ENCODE assay signal across 23 mouse cellular contexts in the genomic region with DNA sequence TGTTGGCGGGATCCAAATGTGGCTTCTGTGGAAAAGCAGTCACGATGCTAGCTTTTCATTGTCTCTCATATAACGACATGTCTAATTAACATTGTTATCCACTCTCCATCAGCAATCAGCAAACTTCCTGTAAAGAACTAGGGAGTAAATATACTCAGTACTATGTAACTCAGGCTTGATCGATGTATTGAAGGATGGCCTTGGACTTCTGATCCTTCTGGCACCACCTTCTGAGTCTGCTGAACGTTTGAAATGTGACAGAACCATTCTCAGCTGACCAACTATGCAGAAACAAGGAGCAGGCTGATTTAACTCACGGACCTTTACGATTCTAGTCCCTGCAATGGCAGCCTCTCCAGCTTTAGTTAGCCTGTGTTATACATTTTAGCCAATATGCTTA. TPM values are rescaled to one million over a fixed set of nuclear protein-coding genes. Genes with fewer than 3 reads are reported as not detected.
"Had no signal": no experiment of that assay in that cellular context is flagged by ENCODE, and none has a peak within 500 bp of the region (broad histone marks: within the 10 kb centered on the region; RNA-seq: fewer than 3 reads in every experiment).

No protein-coding gene starts in this region.

- H3K9me3 ChIP-seq: liver, embryonic 15.5 days; lung, embryonic 15.5 days; megakaryocyte, embryonic 14.5 days; midbrain, embryonic 13.5 days; midbrain, embryonic 15.5 days; neural tube, embryonic 12.5 days; stomach, embryonic 15.5 days had no signal

- ATAC-seq: lung, postnatal 0 days; midbrain, embryonic 13.5 days; midbrain, embryonic 15.5 days had no signal

- H3K4me2 ChIP-seq: liver, embryonic 15.5 days; lung, embryonic 15.5 days; midbrain, embryonic 11.5 days; midbrain, embryonic 13.5 days; midbrain, embryonic 15.5 days; neural tube, embryonic 12.5 days; stomach, embryonic 15.5 days had no signal

- H3K4me1 ChIP-seq: liver, embryonic 15.5 days; lung, embryonic 15.5 days; midbrain, embryonic 13.5 days; midbrain, embryonic 15.5 days; neural tube, embryonic 12.5 days; stomach, embryonic 15.5 days had no signal

- H3K36me3 ChIP-seq: liver, embryonic 15.5 days; lung, embryonic 15.5 days; midbrain, embryonic 13.5 days; midbrain, embryonic 15.5 days; neural tube, embryonic 12.5 days; stomach, embryonic 15.5 days had no signal

- H3K4me3 ChIP-seq: liver, embryonic 15.5 days; lung, embryonic 15.5 days; megakaryocyte, embryonic 14.5 days; midbrain, embryonic 13.5 days; midbrain, embryonic 15.5 days; neural tube, embryonic 12.5 days; stomach, embryonic 15.5 days had no signal

- H3K27ac ChIP-seq: liver, embryonic 15.5 days; lung, embryonic 15.5 days; macrophage; midbrain, embryonic 13.5 days; midbrain, embryonic 15.5 days; neural tube, embryonic 12.5 days; stomach, embryonic 15.5 days; stomach, postnatal 0 days had no signal

- DNase-seq: lung, adult 2 months; lung, postnatal 14 days; lung, postnatal 36 days; retina, postnatal 1 day; right cerebral cortex, adult 18-20 months; right cerebral cortex, postnatal 25 days; right cerebral cortex, postnatal 4 days; thymus, adult 2 months; thymus, postnatal 25 days; thymus, postnatal 4 days had no signal

- H3K27me3 ChIP-seq: liver, embryonic 15.5 days; lung, embryonic 15.5 days; midbrain, embryonic 13.5 days; midbrain, embryonic 15.5 days; neural tube, embryonic 12.5 days; stomach, embryonic 15.5 days had no signal

- H3K9ac ChIP-seq: liver, embryonic 15.5 days; lung, embryonic 15.5 days; midbrain, embryonic 13.5 days; midbrain, embryonic 15.5 days; neural tube, embryonic 12.5 days; stomach, embryonic 15.5 days had no signal

RNA-seq across cellular contexts. Expression of gene Fabp1, which starts 38.3 kb away (rescaled TPM):
- polyA plus RNA-seq: macrophage; midbrain, embryonic 11.5 days; midbrain, embryonic 13.5 days; midbrain, postnatal 0 days; neural tube, embryonic 12.5 days; neural tube, embryonic 14.5 days had no signal
